Mouse (Mus musculus): ENCODE results near the gene Ppp3ca.

GRCm38 (mm10) chr3:136689793-136690543, 20.0 kb downstream of the Ppp3ca start:
- TF ChIP-seq USF1 (IDR thresholded peaks at IDR 0.05; ENCODE audit: low read depth) (no peak), CTCF (IDR thresholded peaks at IDR 0.05; ENCODE audit: control insufficient read depth, insufficient read depth, insufficient read length) (no peak), MAX (IDR thresholded peaks at IDR 0.05) (no peak)
